In genomic region chr6:12977184-12977897, GRCm38 (mm10) we compare ENCODE assay signal across 18 mouse cellular contexts.
DNase-seq lines count a peak whose midpoint lies in the region; ATAC-seq and TF ChIP-seq lines count a peak whose summit lies in the region.
"Had no signal": no experiment of that assay in that cellular context is flagged by ENCODE, and none has a peak within 500 bp of the region (broad histone marks: within the 10 kb centered on the region; RNA-seq: fewer than 3 reads in every experiment).

No protein-coding gene starts in this region.

- TF ChIP-seq POLR2A in brain, embryonic 14.5 days (IDR thresholded peaks at IDR 0.05; ENCODE audit: borderline replicate concordance, extremely low read depth, insufficient read depth, insufficient read length, poor library complexity, severe bottlenecking), result no peak
- TF ChIP-seq POLR2A in thymus, adult 2 months (IDR thresholded peaks at IDR 0.05; ENCODE audit: control insufficient read depth, extremely low read depth, insufficient read depth, low read length, poor library complexity), result no peak

- no peaks in the 10 kb centered on the region for H3K27me3 ChIP-seq in forebrain, embryonic 13.5 days
- no peaks in the 10 kb centered on the region for H3K27me3 ChIP-seq in forebrain, embryonic 10.5 days (ENCODE audit: poor library complexity, severe bottlenecking)
- H3K27me3 ChIP-seq in hindbrain, embryonic 13.5 days, result no peaks in the 10 kb centered on the region
- H3K27me3 ChIP-seq in midbrain, embryonic 14.5 days (ENCODE audit: control insufficient read depth, insufficient read depth, low read length), result no peaks in the 10 kb centered on the region
- no peaks in the 10 kb centered on the region for H3K27me3 ChIP-seq in thymus, adult 2 months (ENCODE audit: control insufficient read depth, insufficient read depth, low read length)
- H3K27me3 ChIP-seq: embryonic facial prominence, embryonic 12.5 days; limb, embryonic 15.5 days; megakaryocyte, embryonic 14.5 days had no signal

- no peaks in the 10 kb centered on the region for H3K4me1 ChIP-seq in forebrain, embryonic 13.5 days
- H3K4me1 ChIP-seq in forebrain, embryonic 10.5 days, result no peaks in the 10 kb centered on the region; the same call in 1 of the 2 replicates
- peaks cover 4% of the 10 kb centered on the region for H3K4me1 ChIP-seq in hindbrain, embryonic 13.5 days (replicated peaks)
- H3K4me1 ChIP-seq in midbrain, embryonic 14.5 days (ENCODE audit: control insufficient read depth, insufficient read depth, low read length), result peaks cover 11% of the 10 kb centered on the region; the same call in 1 of the 2 replicates
- no peaks in the 10 kb centered on the region for H3K4me1 ChIP-seq in thymus, adult 2 months (replicated peaks; ENCODE audit: control insufficient read depth, insufficient read depth, low read length)
- H3K4me1 ChIP-seq: embryonic facial prominence, embryonic 12.5 days; limb, embryonic 15.5 days; megakaryocyte, embryonic 14.5 days had no signal

- H3K27ac ChIP-seq in forebrain, embryonic 13.5 days, result no peak overlapping the region
- H3K27ac ChIP-seq in forebrain, embryonic 10.5 days, result no peak overlapping the region
- H3K27ac ChIP-seq in hindbrain, embryonic 13.5 days, result peak overlapping the region; percentile 58; the same call in 1 of the 2 replicates
- peak overlapping the region; percentile 55; the same call in 1 of the 2 replicates for H3K27ac ChIP-seq in midbrain, embryonic 14.5 days (replicated peaks; ENCODE audit: low read depth, low read length)
- no peak overlapping the region for H3K27ac ChIP-seq in thymus, adult 2 months (ENCODE audit: control insufficient read depth, insufficient read depth, low read length)
- H3K27ac ChIP-seq: embryonic facial prominence, embryonic 12.5 days; limb, embryonic 15.5 days had no signal

- WGBS in forebrain, embryonic 13.5 days, result 50% methylated on average over 1 of the region's 1 CpGs
- WGBS in forebrain, embryonic 10.5 days, result 91% methylated on average over 1 of the region's 1 CpGs
- 36% methylated on average over 1 of the region's 1 CpGs for WGBS in hindbrain, embryonic 13.5 days
- 34% methylated on average over 1 of the region's 1 CpGs for WGBS in midbrain, embryonic 14.5 days
- 98% methylated on average over 1 of the region's 1 CpGs for WGBS in thymus, adult 2 months

- ATAC-seq in forebrain, embryonic 13.5 days, result peak; percentile 85
- ATAC-seq in hindbrain, embryonic 13.5 days (ENCODE audit: low FRiP score), result peak; percentile 77
- ATAC-seq in midbrain, embryonic 14.5 days (ENCODE audit: low FRiP score, low TSS enrichment), result peak; percentile 80
- ATAC-seq in erythroid progenitor cell, adult 5-6 weeks (replicated peaks; ENCODE audit: low FRiP score, poor library complexity, severe bottlenecking), result no peak
- ATAC-seq: intestine, embryonic 16.5 days had no signal

- no peak overlapping the region for H3K4me3 ChIP-seq in forebrain, embryonic 13.5 days
- H3K4me3 ChIP-seq in forebrain, embryonic 10.5 days, result no peak overlapping the region
- H3K4me3 ChIP-seq in hindbrain, embryonic 13.5 days, result no peak overlapping the region
- no peak overlapping the region for H3K4me3 ChIP-seq in midbrain, embryonic 14.5 days (replicated peaks; ENCODE audit: low read depth, low read length)
- no peak overlapping the region for H3K4me3 ChIP-seq in thymus, adult 2 months (ENCODE audit: control insufficient read depth, insufficient read depth, low read length)
- H3K4me3 ChIP-seq: embryonic facial prominence, embryonic 12.5 days; limb, embryonic 15.5 days; megakaryocyte, embryonic 14.5 days had no signal

- H3K9ac ChIP-seq in forebrain, embryonic 13.5 days, result no peak overlapping the region
- no peak overlapping the region for H3K9ac ChIP-seq in hindbrain, embryonic 13.5 days
- H3K9ac ChIP-seq in midbrain, embryonic 14.5 days (replicated peaks; ENCODE audit: low read length), result no peak overlapping the region
- H3K9ac ChIP-seq: embryonic facial prominence, embryonic 12.5 days; limb, embryonic 15.5 days had no signal

- H3K9me3 ChIP-seq in forebrain, embryonic 13.5 days (replicated peaks), result no peaks in the 10 kb centered on the region
- H3K9me3 ChIP-seq in forebrain, embryonic 10.5 days, result no peaks in the 10 kb centered on the region
- no peaks in the 10 kb centered on the region for H3K9me3 ChIP-seq in hindbrain, embryonic 13.5 days
- H3K9me3 ChIP-seq in midbrain, embryonic 14.5 days (ENCODE audit: control insufficient read depth, low read length), result no peaks in the 10 kb centered on the region
- H3K9me3 ChIP-seq: embryonic facial prominence, embryonic 12.5 days; limb, embryonic 15.5 days; megakaryocyte, embryonic 14.5 days had no signal

- no peak overlapping the region for H3K4me2 ChIP-seq in forebrain, embryonic 13.5 days
- no peak overlapping the region for H3K4me2 ChIP-seq in hindbrain, embryonic 13.5 days
- no peak overlapping the region for H3K4me2 ChIP-seq in midbrain, embryonic 14.5 days (ENCODE audit: low read length)
- H3K4me2 ChIP-seq: embryonic facial prominence, embryonic 12.5 days; heart, embryonic 11.5 days; limb, embryonic 15.5 days had no signal

- DNase-seq in forebrain, embryonic 10.5 days (ENCODE audit: extremely low spot score, low spot score), result no peak
- peak; percentile 88 for DNase-seq in brain, embryonic 14.5 days (ENCODE audit: low read depth)
- peak; percentile 78 for DNase-seq in midbrain, embryonic 14.5 days
- DNase-seq in layer of hippocampus, adult 11-12 months (ENCODE audit: low spot score), result no peak
- no peak for DNase-seq in thymus, adult 2 months
- DNase-seq: adrenal gland, adult 2 months; cerebellum, adult 18-20 months; heart, postnatal 14 days; kidney, postnatal 10 days; lung, postnatal 14 days had no signal

- no peaks in the 10 kb centered on the region for H3K36me3 ChIP-seq in forebrain, embryonic 13.5 days (ENCODE audit: poor library complexity, severe bottlenecking)
- no peaks in the 10 kb centered on the region for H3K36me3 ChIP-seq in forebrain, embryonic 10.5 days (replicated peaks)
- no peaks in the 10 kb centered on the region for H3K36me3 ChIP-seq in hindbrain, embryonic 13.5 days
- no peaks in the 10 kb centered on the region for H3K36me3 ChIP-seq in midbrain, embryonic 14.5 days (ENCODE audit: control insufficient read depth, insufficient read depth, low read length)
- H3K36me3 ChIP-seq in thymus, adult 2 months (ENCODE audit: control insufficient read depth, insufficient read depth, low read length), result no peaks in the 10 kb centered on the region
- H3K36me3 ChIP-seq: embryonic facial prominence, embryonic 12.5 days; limb, embryonic 15.5 days had no signal

- no peak for TF ChIP-seq CTCF in brain, embryonic 14.5 days (IDR thresholded peaks at IDR 0.05; ENCODE audit: borderline replicate concordance, extremely low read depth, insufficient read depth, insufficient read length)
- TF ChIP-seq CTCF in thymus, adult 2 months (IDR thresholded peaks at IDR 0.05; ENCODE audit: borderline replicate concordance, control insufficient read depth, extremely low read depth, insufficient read depth, low read length, poor library complexity), result no peak

Comparison
In these comparisons a context has a peak if more than half of its experiments do, and no peak if none do; other contexts are left out.
1. H3K27ac ChIP-seq: peak in hindbrain, embryonic 13.5 days (single experiment) and midbrain, embryonic 14.5 days (single experiment); none in forebrain, embryonic 13.5 days (single experiment), forebrain, embryonic 10.5 days (single experiment) and thymus, adult 2 months (single experiment).
2. DNase-seq: peak in brain, embryonic 14.5 days (single experiment) and midbrain, embryonic 14.5 days (single experiment); none in forebrain, embryonic 10.5 days (single experiment), layer of hippocampus, adult 11-12 months (single experiment) and thymus, adult 2 months (single experiment).